Mouse (Mus musculus) kidney, adult 2 months (tissue): Measurements from ENCODE around the gene Nufip2. TPM values are rescaled to one million over a fixed set of nuclear protein-coding genes. Genes with fewer than 3 reads are reported as not detected.

Experiments used
- DNase-seq: peaks from one replicate; pipeline ENCODE4 v3.0.0; 2021
- H3K27ac ChIP-seq: fragments of 200-500 bp; 2 replicates; pipeline ENCODE4 v1.5.1; 2012; ENCODE audit warnings: low read depth, low read length, control low read depth, inconsistent platforms; ENCODE audit not compliant: insufficient read depth
- H3K27me3 ChIP-seq: fragments of 200-500 bp; replicated peaks from 2 replicates; pipeline ENCODE4 v1.6.1; 2012; ENCODE audit warnings: mild to moderate bottlenecking, moderate library complexity, low read length, inconsistent platforms; ENCODE audit not compliant: control insufficient read depth, insufficient read depth
- H3K36me3 ChIP-seq: fragments of 200-500 bp; 2 replicates; pipeline ENCODE4 v1.6.1; 2012; ENCODE audit warnings: mild to moderate bottlenecking, moderate library complexity, low read length, inconsistent platforms; ENCODE audit not compliant: control insufficient read depth, insufficient read depth
- H3K4me1 ChIP-seq: fragments of 200-500 bp; 2 replicates; pipeline ENCODE4 v1.6.1; 2011; ENCODE audit warnings: low read length; ENCODE audit not compliant: control insufficient read depth, insufficient read depth
- H3K4me3 ChIP-seq: fragments of 200-500 bp; 2 replicates; pipeline ENCODE4 v1.5.1; 2011; ENCODE audit warnings: mild to moderate bottlenecking, low read depth, low read length, control low read depth; ENCODE audit not compliant: insufficient read depth
- CTCF ChIP-seq: fragments of 200-500 bp; conservative IDR thresholded peaks from 2 replicates; pipeline ENCODE4 v1.5.1; 2011; ENCODE audit warnings: low read depth, mild to moderate bottlenecking, control low read depth, low read length, moderate library complexity, mixed read lengths; ENCODE audit not compliant: insufficient read depth, insufficient read length
- POLR2A ChIP-seq: fragments of 200-500 bp; IDR thresholded peaks from one replicate; pipeline ENCODE4 v1.6.1; 2011; ENCODE audit warnings: low read depth, low read length, control low read depth
- whole genome bisulfite sequencing: fragments of 180-500 bp; shearing (Covaris S2); methylation state at CpG from one replicate; pipeline ENCODE4 v1.1.7; 2018; 5-methylcytosine and 5-hydroxymethylcytosine counted together
- polyA plus RNA-seq: library from polyadenylated mRNA; depleted of rRNA; stranded (reverse); fragments of >200 nt; gene quantifications from 2 replicates; pipeline ENCODE4 v1.2.3, GENCODE M21; 2012

Nufip2 gene
- polyA plus RNA-seq, 1 experiment = 13.5 TPM

- Histone ChIP-seq H3K4me3 (no peak overlapping the region), H3K4me1 (peaks cover 44% of the 10 kb centered on the region), H3K27me3 (no peaks in the 10 kb centered on the region), H3K27ac (peak overlapping the region; percentile 54), H3K36me3 (peaks cover 6% of the 10 kb centered on the region)
- DNase-seq = peak; percentile 72
- no peak for TF ChIP-seq POLR2A
- no peak for TF ChIP-seq CTCF
- 33% methylated on average over 9 of the region's 9 CpGs for WGBS
These were observed 89.9 kb downstream of the Nufip2 start for GRCm38 (mm10) chr11:77775701-77776400.

GRCm38 (mm10) chr11:77777436-77777835 is 91.5 kb downstream of the Nufip2 start:
- TF ChIP-seq POLR2A (no peak), CTCF (no peak)
- 70% methylated on average over 17 of the region's 17 CpGs for WGBS
- H3K27me3 ChIP-seq = no peaks in the 10 kb centered on the region

GRCm38 (mm10) chr11:77777937-77778336 is 92.0 kb downstream of the Nufip2 start:
- Histone ChIP-seq H3K36me3 (peaks cover 6% of the 10 kb centered on the region), H3K27me3 (no peaks in the 10 kb centered on the region), H3K4me3 (no peak overlapping the region), H3K4me1 (peaks cover 49% of the 10 kb centered on the region), H3K27ac (0 out of 2 replicates have a peak overlapping the region, but pooled peaks have one; percentile 0)
- TF ChIP-seq CTCF (no peak), POLR2A (no peak)
- no peak for DNase-seq
- WGBS = 91% methylated on average over 17 of the region's 17 CpGs

More at GRCm38 (mm10) chr11:77777436-77777835, 91.5 kb downstream of the Nufip2 start:
- H3K27ac ChIP-seq = no peak overlapping the region
- peak; percentile 65 for DNase-seq
- H3K4me3 ChIP-seq = no peak overlapping the region
- H3K4me1 ChIP-seq = peaks cover 51% of the 10 kb centered on the region
- H3K36me3 ChIP-seq = peaks cover 6% of the 10 kb centered on the region

- peak overlapping the region; percentile 36; the same call in 1 of the 2 replicates for H3K27ac ChIP-seq
- no peak for DNase-seq
- peaks cover 53% of the 10 kb centered on the region for H3K4me1 ChIP-seq
- H3K4me3 ChIP-seq = no peak overlapping the region
- H3K36me3 ChIP-seq = peaks cover 6% of the 10 kb centered on the region
- H3K27me3 ChIP-seq = no peaks in the 10 kb centered on the region
- TF ChIP-seq CTCF (no peak), POLR2A (no peak)
- WGBS = 28% methylated on average over 1 of the region's 1 CpGs
These were observed 93.3 kb downstream of the Nufip2 start for GRCm38 (mm10) chr11:77779240-77779639.

GRCm38 (mm10) chr11:77781088-77781487 is 95.1 kb downstream of the Nufip2 start:
- H3K36me3 ChIP-seq = peaks cover 6% of the 10 kb centered on the region
- H3K27me3 ChIP-seq = no peaks in the 10 kb centered on the region
- no peak for DNase-seq
- H3K4me1 ChIP-seq = peaks cover 68% of the 10 kb centered on the region
- H3K27ac ChIP-seq = peak overlapping the region; percentile 20; the same call in 1 of the 2 replicates
- no peak for TF ChIP-seq CTCF
- no peak for TF ChIP-seq POLR2A
- 57% methylated on average over 7 of the region's 7 CpGs for WGBS
- no peak overlapping the region for H3K4me3 ChIP-seq

GRCm38 (mm10) chr11:77782104-77782815 is 96.3 kb downstream of the Nufip2 start:
- Histone ChIP-seq H3K27ac (peak overlapping the region; percentile 72), H3K4me1 (peaks cover 74% of the 10 kb centered on the region)
- no peak for TF ChIP-seq POLR2A
- TF ChIP-seq CTCF = no peak

GRCm38 (mm10) chr11:77783211-77783746 is 97.3 kb downstream of the Nufip2 start:
- H3K36me3 ChIP-seq = peaks cover under 1% of the 10 kb centered on the region; the same call in 1 of the 2 replicates
- DNase-seq = peak; percentile 82
- H3K27ac ChIP-seq = peak overlapping the region; percentile 98
- H3K4me1 ChIP-seq = peaks cover 75% of the 10 kb centered on the region
- TF ChIP-seq POLR2A (no peak), CTCF (no peak)
- no peaks in the 10 kb centered on the region for H3K27me3 ChIP-seq
- no peak overlapping the region for H3K4me3 ChIP-seq
- WGBS = 18% methylated on average over 10 of the region's 10 CpGs

More at GRCm38 (mm10) chr11:77782104-77782815, 96.3 kb downstream of the Nufip2 start:
- H3K4me3 ChIP-seq = no peak overlapping the region
- DNase-seq = no peak
- WGBS = 60% methylated on average over 7 of the region's 7 CpGs
- H3K36me3 ChIP-seq = peaks cover 6% of the 10 kb centered on the region
- no peaks in the 10 kb centered on the region for H3K27me3 ChIP-seq
